Mouse (Mus musculus) G1E (cell line): ENCODE data around the gene Rhob. TPM values are rescaled to one million over a fixed set of nuclear protein-coding genes. Genes with fewer than 3 reads are reported as not detected.

Experiments used
- ATAC-seq: 2 replicates; pipeline ENCODE4 v1.8.0; 2016; ENCODE audit warnings: mild to moderate bottlenecking; ENCODE audit not compliant: insufficient number of reproducible peaks, poor library complexity, low FRiP score, severe bottlenecking; ENCODE audit errors: extremely low read depth
- DNase-seq: peaks from one replicate; pipeline ENCODE4 v3.0.0; 2012; ENCODE audit warnings: low spot score
- H3K27me3 ChIP-seq: 2 replicates; pipeline ENCODE4 v1.6.1; 2012; ENCODE audit warnings: mild to moderate bottlenecking, low read length, inconsistent platforms; ENCODE audit not compliant: insufficient read depth
- H3K36me3 ChIP-seq: replicated peaks from 2 replicates; pipeline ENCODE3; 2012; ENCODE audit warnings: mild to moderate bottlenecking, inconsistent platforms
- H3K4me1 ChIP-seq: 2 replicates; pipeline ENCODE4 v1.6.1; 2012; ENCODE audit warnings: low read depth, low read length, inconsistent platforms, mixed read lengths; ENCODE audit not compliant: insufficient read depth
- H3K4me3 ChIP-seq: 2 replicates; pipeline ENCODE4 v1.5.1; 2012; ENCODE audit warnings: low read depth, mild to moderate bottlenecking, inconsistent platforms, low read length, moderate library complexity, mixed read lengths
- H3K9me3 ChIP-seq: replicated peaks from 2 replicates; pipeline ENCODE4 v1.6.1; 2012; ENCODE audit warnings: inconsistent platforms
- CTCF ChIP-seq: IDR thresholded peaks from 2 replicates; pipeline ENCODE4 v1.5.1; 2012; ENCODE audit warnings: low read depth, low read length, inconsistent platforms, mixed read lengths
- GATA1 ChIP-seq: IDR thresholded peaks from 2 replicates; pipeline ENCODE4 v1.6.1; 2012; ENCODE audit warnings: borderline replicate concordance, low read length, inconsistent platforms, mixed read lengths
- GATA2 ChIP-seq: IDR thresholded peaks from 2 replicates; pipeline ENCODE4 v1.6.1; 2012; ENCODE audit warnings: low read depth, low read length, inconsistent platforms, borderline replicate concordance
- POLR2AphosphoS5 ChIP-seq: IDR thresholded peaks from 2 replicates; pipeline ENCODE4 v1.6.1; 2012; ENCODE audit warnings: low read depth, low read length, inconsistent platforms; ENCODE audit not compliant: insufficient replicate concordance
- TAL1 ChIP-seq: conservative IDR thresholded peaks from 2 replicates; pipeline ENCODE4 v1.6.1; 2012; ENCODE audit warnings: low read depth, low read length, inconsistent platforms, mixed read lengths
- polyA plus RNA-seq: library from polyadenylated mRNA; stranded (reverse); fragments of >175 nt; gene quantifications from 2 replicates; pipeline ENCODE4 v1.2.3, GENCODE M21; 2012
- total RNA-seq, 2 experiments: library from RNA; stranded (forward) in 1 of 2; stranded (reverse) in 1 of 2; fragments of 200-1000 nt in 1 of 2; fragments of >200 nt in 1 of 2; fragmentation: Nextera tagmentation in 1 of 2; gene quantifications; 2 replicates each; pipeline ENCODE4 v1.2.3; 2014 to 2017

Rhob gene
- total and polyA plus RNA-seq, 3 experiments = 0.14 to 2.2 (median 0.27) TPM

DNA sequence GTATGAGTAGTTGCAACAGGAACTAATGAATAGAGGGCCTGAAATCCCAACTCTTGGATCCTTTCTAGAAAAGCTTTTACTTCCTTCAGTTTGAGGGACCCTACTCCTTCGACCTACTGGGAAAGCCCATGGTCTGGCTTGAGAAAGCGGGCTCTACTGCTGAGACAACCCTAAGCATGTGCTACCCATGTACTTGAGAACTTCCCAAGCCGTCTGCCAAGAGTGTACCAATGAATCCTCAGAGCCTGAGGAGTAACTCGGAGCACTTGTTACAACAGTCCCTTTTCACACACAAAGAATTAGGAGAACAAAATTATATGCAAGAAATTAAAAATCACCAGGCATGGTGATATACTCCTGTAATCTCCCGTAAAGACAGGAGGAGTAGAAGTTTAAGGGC, 37.5 kb upstream of the Rhob start:
- TF ChIP-seq POLR2AphosphoS5 = no peak
- TF ChIP-seq GATA2 = no peak
- TF ChIP-seq CTCF = no peak
- TF ChIP-seq TAL1 = no peak
- no peak for TF ChIP-seq GATA1
- H3K36me3 ChIP-seq = no peaks in the 10 kb centered on the region
- ATAC-seq (no peak), DNase-seq (no peak)
- H3K4me1 ChIP-seq = no peaks in the 10 kb centered on the region
- no peaks in the 10 kb centered on the region for H3K9me3 ChIP-seq
- H3K4me3 ChIP-seq = no peak overlapping the region
- peaks cover 11% of the 10 kb centered on the region; the same call in 1 of the 2 replicates for H3K27me3 ChIP-seq

DNA sequence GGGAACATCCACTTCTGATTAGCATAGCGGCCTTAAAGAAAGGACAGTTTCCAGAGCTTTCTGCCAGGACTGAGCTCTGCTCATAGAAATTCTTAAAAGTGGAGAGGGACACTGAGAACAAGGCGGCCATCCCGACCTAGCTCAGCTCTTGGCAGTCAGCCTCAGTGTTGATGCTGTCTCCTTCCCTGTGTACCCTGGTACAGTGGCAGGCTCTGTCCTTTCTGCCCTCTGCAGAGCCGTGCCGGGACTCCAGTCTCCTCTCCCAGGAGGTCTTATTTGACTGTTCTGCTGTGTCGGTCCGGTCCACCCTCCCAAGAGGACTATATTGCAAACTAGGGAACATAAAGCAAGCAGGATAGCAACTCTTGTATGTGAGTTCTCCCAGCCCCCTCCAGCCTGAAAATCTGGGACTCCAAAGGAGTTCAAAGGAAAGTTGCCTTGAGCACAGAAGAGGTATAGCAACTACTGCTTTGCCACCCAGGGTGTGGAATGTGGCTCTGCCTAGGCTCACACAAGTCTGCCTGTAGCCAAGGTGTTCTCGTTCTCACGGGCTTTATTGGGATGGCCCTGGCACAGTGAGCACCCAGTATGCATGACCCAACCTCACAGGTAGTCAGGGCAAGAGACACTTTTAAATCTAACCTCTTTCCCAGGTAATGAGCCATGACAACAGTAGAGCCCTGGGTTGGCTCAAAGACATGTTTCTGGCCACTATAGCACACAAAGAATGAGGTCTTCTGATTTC, 36.6 kb upstream of the Rhob start:
- no peak overlapping the region for H3K4me3 ChIP-seq
- peaks cover 11% of the 10 kb centered on the region; the same call in 1 of the 2 replicates for H3K27me3 ChIP-seq
- no peaks in the 10 kb centered on the region for H3K4me1 ChIP-seq
- DNase-seq = no peak
- ATAC-seq = no peak
- H3K9me3 ChIP-seq = no peaks in the 10 kb centered on the region
- no peaks in the 10 kb centered on the region for H3K36me3 ChIP-seq
- TF ChIP-seq POLR2AphosphoS5 = no peak
- TF ChIP-seq TAL1 = no peak
- TF ChIP-seq GATA2 = no peak
- no peak for TF ChIP-seq GATA1
- TF ChIP-seq CTCF = no peak

DNA sequence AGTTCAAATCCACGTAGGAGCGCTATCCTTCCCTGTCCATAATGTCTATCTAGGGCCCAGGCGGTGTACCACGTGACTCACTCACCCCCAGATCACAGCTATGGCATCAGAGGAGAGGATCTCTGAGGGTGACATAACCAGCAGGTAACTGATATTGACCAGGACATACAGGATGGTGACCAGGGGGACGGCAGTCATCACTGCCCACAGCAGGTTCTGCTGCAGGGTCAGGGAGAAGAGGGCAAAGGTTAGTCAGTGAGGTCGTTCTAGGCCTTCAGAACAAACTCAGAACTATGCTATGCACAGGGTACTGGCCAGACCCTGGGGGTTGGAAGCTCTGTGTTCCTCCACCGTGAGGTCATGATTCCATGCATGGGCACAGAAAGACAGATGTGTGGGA, 35.8 kb upstream of the Rhob start:
- Histone ChIP-seq H3K36me3 (no peaks in the 10 kb centered on the region), H3K4me1 (no peaks in the 10 kb centered on the region), H3K4me3 (no peak overlapping the region), H3K27me3 (peaks cover 11% of the 10 kb centered on the region; the same call in 1 of the 2 replicates), H3K9me3 (no peaks in the 10 kb centered on the region)
- ATAC-seq (no peak), DNase-seq (no peak)
- TF ChIP-seq GATA2 = no peak
- no peak for TF ChIP-seq CTCF

DNA sequence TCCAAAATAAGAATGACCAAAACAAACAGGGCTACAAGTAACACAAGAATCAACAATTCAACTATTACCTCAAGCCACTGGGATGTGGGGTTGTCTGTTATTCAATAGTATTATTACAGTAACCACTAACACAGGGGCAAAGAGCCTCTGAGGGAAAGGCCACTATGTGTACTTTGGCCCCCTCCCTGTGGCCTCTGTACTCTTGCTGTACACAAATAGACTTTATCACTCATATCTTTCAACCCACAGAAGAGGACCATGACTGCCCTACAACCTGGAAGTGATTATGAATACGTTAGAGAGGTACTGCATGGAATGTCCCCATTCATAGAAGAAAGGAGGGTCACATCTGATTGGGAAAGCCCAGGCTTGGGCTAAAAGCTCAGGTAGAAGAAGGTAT, 35.1 kb upstream of the Rhob start:
- ATAC-seq (no peak), DNase-seq (no peak)
- no peaks in the 10 kb centered on the region for H3K36me3 ChIP-seq
- TF ChIP-seq TAL1 (no peak), CTCF (no peak), POLR2AphosphoS5 (no peak), GATA2 (no peak), GATA1 (no peak)
- peaks cover 11% of the 10 kb centered on the region; the same call in 1 of the 2 replicates for H3K27me3 ChIP-seq
- no peaks in the 10 kb centered on the region for H3K4me1 ChIP-seq
- no peak overlapping the region for H3K4me3 ChIP-seq
- no peaks in the 10 kb centered on the region for H3K9me3 ChIP-seq

DNA sequence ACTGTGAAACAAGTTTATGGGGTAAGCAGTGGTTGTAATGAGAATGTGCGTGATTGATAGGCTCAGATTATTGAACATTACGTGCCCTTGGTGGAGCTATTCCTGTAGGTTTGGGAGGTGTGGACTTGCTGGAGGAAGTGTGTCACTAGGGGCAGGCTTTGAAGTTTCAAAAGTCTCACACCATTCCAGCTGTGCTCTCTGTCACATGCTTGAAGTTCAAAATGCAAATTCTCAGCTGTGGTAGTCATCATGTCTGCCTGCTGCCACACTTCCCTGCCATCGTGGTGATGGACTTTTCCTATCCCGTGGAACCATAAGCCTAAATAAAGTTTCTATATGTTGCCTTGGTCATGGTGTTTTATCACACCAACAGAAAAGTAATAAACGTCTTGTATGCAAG, 28.0 kb upstream of the Rhob start:
- TF ChIP-seq POLR2AphosphoS5 (no peak), GATA2 (no peak), GATA1 (no peak), TAL1 (no peak), CTCF (no peak)
- Histone ChIP-seq H3K27me3 (no peaks in the 10 kb centered on the region), H3K4me1 (no peaks in the 10 kb centered on the region), H3K9me3 (no peaks in the 10 kb centered on the region), H3K4me3 (no peak overlapping the region), H3K36me3 (no peaks in the 10 kb centered on the region)
- DNase-seq (no peak), ATAC-seq (no peak)

DNA sequence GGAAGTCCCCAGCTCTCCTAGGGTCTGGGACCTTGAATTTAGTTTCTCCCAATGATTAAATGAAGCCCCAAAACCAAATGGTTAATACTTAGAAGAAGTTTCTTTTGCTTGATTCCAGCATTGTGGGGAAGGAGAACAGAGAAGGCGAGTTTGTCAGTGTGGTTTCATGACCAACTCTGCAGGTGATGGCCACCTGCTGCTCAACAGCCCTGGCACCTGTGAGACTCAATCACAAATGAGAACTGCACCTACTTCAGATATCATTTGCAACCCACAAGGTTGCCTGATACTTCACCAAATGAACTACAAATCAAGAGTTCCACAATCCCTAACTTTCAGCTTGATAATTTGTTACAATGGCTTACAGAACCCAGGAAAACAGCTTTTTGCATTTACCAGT, 27.4 kb upstream of the Rhob start:
- ATAC-seq = no peak
- TF ChIP-seq CTCF (no peak), GATA1 (no peak), GATA2 (no peak)
- H3K27me3 ChIP-seq = no peaks in the 10 kb centered on the region
- DNase-seq = no peak
- H3K4me1 ChIP-seq = 0 out of 2 replicates have a peak, but pooled peaks cover 3% of the 10 kb centered on the region
- H3K9me3 ChIP-seq = no peaks in the 10 kb centered on the region
- no peak overlapping the region for H3K4me3 ChIP-seq
- no peaks in the 10 kb centered on the region for H3K36me3 ChIP-seq
